Mouse (Mus musculus) liver, embryonic 14.5 days (tissue): ENCODE measurements around the gene 2810021J22Rik.

Experiments used
- CTCF ChIP-seq: IDR thresholded peaks from 2 replicates; pipeline ENCODE4 v1.5.1; 2016; ENCODE audit warnings: antibody characterized with exemption, low read depth, control low read depth
- EP300 ChIP-seq: IDR thresholded peaks from 2 replicates; pipeline ENCODE4 v1.6.1; 2016; ENCODE audit warnings: antibody characterized with exemption, low read depth

DNA sequence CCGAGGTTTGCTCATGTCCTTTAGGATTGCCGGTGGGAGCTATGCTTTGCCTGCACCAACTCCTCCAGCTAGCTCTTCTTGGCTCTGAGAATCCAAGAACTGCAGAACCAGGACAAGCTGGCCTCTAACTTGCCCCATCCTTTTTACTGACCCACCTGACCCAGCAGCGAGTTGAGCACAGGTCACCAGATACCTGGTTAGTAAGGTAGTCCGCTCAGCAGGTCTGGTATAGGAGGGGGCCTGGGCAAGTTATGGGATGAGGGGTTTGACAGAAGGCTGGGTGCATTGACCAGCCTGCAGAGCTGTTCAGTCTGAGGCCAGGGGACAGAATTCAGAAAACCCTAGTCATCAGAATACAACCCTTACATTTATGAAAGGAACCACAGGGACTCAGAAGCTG lies 62.0 kb downstream of the 2810021J22Rik start:
- TF ChIP-seq CTCF: no peak
- TF ChIP-seq EP300: no peak
